Mouse (Mus musculus) CD4-positive, CD25-positive, alpha-beta regulatory T cell (primary cell): ENCODE results near the gene Defa30. TPM values are rescaled to one million over a fixed set of nuclear protein-coding genes. Genes with fewer than 3 reads are reported as not detected.

Experiments
- polyA plus RNA-seq: library from polyadenylated mRNA; unstranded; fragments of 100-300 nt; shearing (Covaris generic); gene quantifications from one replicate; pipeline ENCODE4 v1.2.1, GENCODE M21; 2017

Gene Defa30
- not detected for polyA plus RNA-seq

DNA sequence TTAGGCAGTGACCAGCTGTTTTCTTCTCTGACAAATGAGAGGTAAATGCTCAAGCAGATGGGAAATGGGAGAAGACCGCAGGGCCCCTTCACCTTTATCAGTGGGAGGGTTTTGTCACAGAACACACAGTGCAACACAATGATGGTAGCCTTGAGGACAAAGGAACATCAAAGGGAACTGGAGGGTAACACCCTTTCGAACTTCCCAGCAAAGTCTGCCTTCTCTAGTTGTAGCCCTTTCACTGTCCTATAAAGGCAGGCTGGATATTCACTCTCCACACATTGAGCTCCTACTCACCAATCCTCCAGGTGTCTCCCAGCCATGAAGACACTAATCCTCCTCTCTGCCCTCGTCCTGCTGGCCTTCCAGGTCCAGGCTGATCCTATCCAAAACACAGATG lies at the start of gene Defa30:
Defa30 (plus strand) TSS at position 301 of the 400 bp plus-strand sequence.

GRCm38 (mm10) chr8:21095950-21096349 lies 38.5 kb upstream of the Defa30 start, which contains the start of gene Gm14851:
Gene Gm14851 (minus strand): TSS chr8:21096050.

GRCm38 (mm10) chr8:21161977-21162376 lies 27.5 kb downstream of the Defa30 start, which contains the start of gene Defa22:
Gene Defa22 (plus strand): TSS chr8:21162277.

Other genes with a start within 250 kb of the Defa30 start
- not detected for gene Defb33, start 242.0 kb upstream of the Defa30 start, polyA plus RNA-seq
- gene Gm15056, start 232.0 kb upstream of the Defa30 start, polyA plus RNA-seq, result not detected
- not detected for gene Gm6040, start 212.6 kb upstream of the Defa30 start, polyA plus RNA-seq
- not detected for gene AY761185, start 189.9 kb upstream of the Defa30 start, polyA plus RNA-seq
- not detected for gene Defa21, start 109.1 kb upstream of the Defa30 start, polyA plus RNA-seq
- not detected for gene Defa23, start 79.6 kb upstream of the Defa30 start, polyA plus RNA-seq
- gene Defa35, start 69.6 kb upstream of the Defa30 start, polyA plus RNA-seq, result not detected
- gene Defa25, start 50.2 kb upstream of the Defa30 start, polyA plus RNA-seq, result not detected
- not detected for gene Gm14851, start 38.6 kb upstream of the Defa30 start, polyA plus RNA-seq
- not detected for gene Defa22, start 27.6 kb downstream of the Defa30 start, polyA plus RNA-seq
- gene Defa31, start 57.0 kb downstream of the Defa30 start, polyA plus RNA-seq, result not detected
- gene Gm15293, start 66.9 kb downstream of the Defa30 start, polyA plus RNA-seq, result not detected
- not detected for gene Gm15292, start 115.1 kb downstream of the Defa30 start, polyA plus RNA-seq
- gene Defa27, start 180.9 kb downstream of the Defa30 start, polyA plus RNA-seq, result not detected
- gene Defa29, start 192.4 kb downstream of the Defa30 start, polyA plus RNA-seq, result not detected
- gene Defa2, start 243.9 kb downstream of the Defa30 start, polyA plus RNA-seq, result not detected